Mouse (Mus musculus): ENCODE data around the gene Klf11.

DNA sequence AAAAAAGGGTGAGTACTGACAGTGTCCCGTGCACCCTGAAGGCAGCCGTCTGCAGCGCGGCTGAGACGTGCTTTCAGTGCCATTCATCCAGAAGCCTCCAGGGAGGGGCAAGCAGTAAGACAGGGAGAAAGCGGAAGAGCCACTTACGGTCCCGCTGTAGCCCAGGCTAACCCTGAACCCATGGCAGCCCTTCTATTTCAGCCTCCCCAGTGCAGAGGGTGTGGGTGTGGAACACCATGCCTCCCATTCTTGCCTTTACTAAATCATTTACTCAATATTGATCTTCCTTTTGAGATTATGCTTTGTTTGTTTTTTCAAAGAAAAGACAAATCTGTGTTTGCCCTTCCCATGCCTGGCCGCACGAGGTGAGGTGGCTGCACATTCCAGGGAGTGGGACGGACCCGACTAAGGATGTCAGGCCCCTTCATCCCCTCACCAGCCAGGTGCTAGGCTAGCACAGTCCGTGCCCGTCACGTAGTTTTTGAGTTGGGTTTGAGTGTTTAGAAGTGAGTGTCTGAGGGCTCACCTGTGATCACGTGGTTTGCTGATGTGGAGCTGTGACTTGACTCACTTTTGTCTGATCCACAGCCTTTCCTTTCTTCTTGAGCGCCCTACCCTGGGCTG, 36.5 kb upstream of the Klf11 start:
- TF ChIP-seq POLR2A (IDR thresholded peaks at IDR 0.05; ENCODE audit: low read depth, low read length) (no peak), EP300 (IDR thresholded peaks at IDR 0.05; ENCODE audit: low read length) (no peak), RCOR1 (conservative IDR thresholded peaks at IDR 0.05; ENCODE audit: low read depth, low read length) (no peak), CTCF (conservative IDR thresholded peaks at IDR 0.05 in 1 of 2, IDR thresholded peaks at IDR 0.05 in 1 of 2; ENCODE audit: low read depth in 2 of 2, low read length in 2 of 2) (no peak), MEF2A (IDR thresholded peaks at IDR 0.05; ENCODE audit: borderline replicate concordance, low read depth, low read length) (no peak), RAD21 (IDR thresholded peaks at IDR 0.05; ENCODE audit: low read depth, low read length) (no peak), ZNF384 (IDR thresholded peaks at IDR 0.05; ENCODE audit: low read depth, low read length) (no peak), JUN (IDR thresholded peaks at IDR 0.05; ENCODE audit: insufficient read depth, low read depth, low read length) (no peak), E2F4 (IDR thresholded peaks at IDR 0.05; ENCODE audit: insufficient replicate concordance, low read depth, low read length) (no peak), TBP (conservative IDR thresholded peaks at IDR 0.05; ENCODE audit: low read depth, low read length) (no peak), ZC3H11A (IDR thresholded peaks at IDR 0.05; ENCODE audit: low read depth, low read length) (no peak), ELF1 (IDR thresholded peaks at IDR 0.05; ENCODE audit: low read depth, low read length) (no peak)
